ENCODE assay signal across 8 mouse cellular contexts in genomic region chr12:11436497-11437265, GRCm38 (mm10). TPM values are rescaled to one million over a fixed set of nuclear protein-coding genes. Genes with fewer than 3 reads are reported as not detected.
DNase-seq lines count a peak whose midpoint lies in the region; ATAC-seq and TF ChIP-seq lines count a peak whose summit lies in the region.

Gene Vsnl1, minus strand, starts transcription at chr12:11436613.

- intact Hi-C loops in heart, adult 2 months (cut with DNase I) = no loop called here

- WGBS in embryonic facial prominence, embryonic 11.5 days = 5% methylated on average over 34 of the region's 34 CpGs
- WGBS in heart, adult 2 months = 4% methylated on average over 34 of the region's 34 CpGs
- WGBS in limb, embryonic 10.5 days = 6% methylated on average over 34 of the region's 34 CpGs
- 2% methylated on average over 34 of the region's 34 CpGs for WGBS in midbrain, embryonic 15.5 days
- 3% methylated on average over 34 of the region's 34 CpGs for WGBS in stomach, postnatal 0 days

- no peaks in the 10 kb centered on the region for H3K79me2 ChIP-seq in heart, adult 2 months (replicated peaks; ENCODE audit: control insufficient read depth, insufficient read depth, low read length)

- no peaks in the 10 kb centered on the region for H3K9me3 ChIP-seq in embryonic facial prominence, embryonic 11.5 days (replicated peaks; ENCODE audit: control insufficient read depth, low read length)
- no peaks in the 10 kb centered on the region for H3K9me3 ChIP-seq in limb, embryonic 10.5 days (replicated peaks)
- no peaks in the 10 kb centered on the region for H3K9me3 ChIP-seq in midbrain, embryonic 15.5 days
- H3K9me3 ChIP-seq in stomach, postnatal 0 days (ENCODE audit: control insufficient read depth, low read length) = no peaks in the 10 kb centered on the region

- H3K4me1 ChIP-seq in embryonic facial prominence, embryonic 11.5 days (ENCODE audit: control insufficient read depth, insufficient read depth, low read length) = no peaks in the 10 kb centered on the region
- no peaks in the 10 kb centered on the region for H3K4me1 ChIP-seq in heart, adult 2 months (ENCODE audit: control insufficient read depth, insufficient read depth, low read length)
- H3K4me1 ChIP-seq in limb, embryonic 10.5 days = peaks cover 19% of the 10 kb centered on the region
- H3K4me1 ChIP-seq in midbrain, embryonic 15.5 days = peaks cover 8% of the 10 kb centered on the region
- no peaks in the 10 kb centered on the region for H3K4me1 ChIP-seq in stomach, postnatal 0 days (replicated peaks; ENCODE audit: control insufficient read depth, insufficient read depth)

- no peak within 1 kb of the TSS for H3K27ac ChIP-seq in embryonic facial prominence, embryonic 11.5 days (replicated peaks; ENCODE audit: low read depth, low read length)
- H3K27ac ChIP-seq in heart, adult 2 months = no peak within 1 kb of the TSS
- peak within 1 kb of the TSS; percentile 57 for H3K27ac ChIP-seq in limb, embryonic 10.5 days
- peak within 1 kb of the TSS; percentile 74 for H3K27ac ChIP-seq in midbrain, embryonic 15.5 days
- no peak within 1 kb of the TSS for H3K27ac ChIP-seq in stomach, postnatal 0 days (replicated peaks)

- no peak for TF ChIP-seq POLR2A in heart, adult 2 months (IDR thresholded peaks at IDR 0.05; ENCODE audit: insufficient read depth, low read depth, low read length)

- H3K4me3 ChIP-seq in embryonic facial prominence, embryonic 11.5 days (ENCODE audit: low read depth, low read length) = peak within 1 kb of the TSS; percentile 34
- peak within 1 kb of the TSS; percentile 34 for H3K4me3 ChIP-seq in heart, adult 2 months
- peak within 1 kb of the TSS; percentile 51 for H3K4me3 ChIP-seq in limb, embryonic 10.5 days
- peak within 1 kb of the TSS; percentile 55 for H3K4me3 ChIP-seq in midbrain, embryonic 15.5 days
- H3K4me3 ChIP-seq in stomach, postnatal 0 days (ENCODE audit: low read depth, low read length) = peak within 1 kb of the TSS; percentile 37

- H3K27me3 ChIP-seq in embryonic facial prominence, embryonic 11.5 days (ENCODE audit: control insufficient read depth, insufficient read depth, low read length) = 0 out of 2 replicates have a peak, but pooled peaks cover 2% of the 10 kb centered on the region
- H3K27me3 ChIP-seq in heart, adult 2 months (ENCODE audit: control insufficient read depth, insufficient read depth, low read length) = peaks cover 2% of the 10 kb centered on the region; the same call in 1 of the 2 replicates
- peaks cover 55% of the 10 kb centered on the region for H3K27me3 ChIP-seq in limb, embryonic 10.5 days (ENCODE audit: low read depth, poor library complexity, severe bottlenecking)
- H3K27me3 ChIP-seq in midbrain, embryonic 15.5 days (replicated peaks) = no peaks in the 10 kb centered on the region; the same call in 1 of the 2 replicates
- H3K27me3 ChIP-seq in stomach, postnatal 0 days (ENCODE audit: control insufficient read depth, insufficient read depth, low read length) = no peaks in the 10 kb centered on the region

- ATAC-seq in embryonic facial prominence, embryonic 11.5 days (replicated peaks; ENCODE audit: insufficient number of reproducible peaks, low FRiP score, low TSS enrichment, low read depth) = peak; percentile 96
- peak; percentile 98 for ATAC-seq in midbrain, embryonic 15.5 days (replicated peaks)
- ATAC-seq in stomach, postnatal 0 days (ENCODE audit: low FRiP score, low TSS enrichment) = peak; percentile 80; the same call in 1 of the 2 replicates

- peak within 1 kb of the TSS; percentile 37 for H3K9ac ChIP-seq in embryonic facial prominence, embryonic 11.5 days (replicated peaks; ENCODE audit: low read length)
- no peak within 1 kb of the TSS for H3K9ac ChIP-seq in heart, adult 2 months (ENCODE audit: low read depth, low read length)
- peak within 1 kb of the TSS; percentile 45 for H3K9ac ChIP-seq in midbrain, embryonic 15.5 days
- peak within 1 kb of the TSS; percentile 36; the same call in 1 of the 2 replicates for H3K9ac ChIP-seq in stomach, postnatal 0 days (ENCODE audit: low read length)

- peak; percentile 89 for DNase-seq in adrenal gland, postnatal 14 days
- peak; percentile 90 for DNase-seq in embryonic facial prominence, embryonic 11.5 days (ENCODE audit: low spot score)
- DNase-seq in heart, adult 2 months = peak; percentile 47 to 50
- peak; percentile 21 to 22 for DNase-seq in kidney, adult 8-10 months
- peak; percentile 84 for DNase-seq in limb, embryonic 10.5 days (ENCODE audit: low spot score)
- peak; percentile 59 for DNase-seq in stomach, postnatal 0 days (ENCODE audit: low spot score)
- DNase-seq in c-Kit-positive CD71-positive TER-119-positive erythroid progenitor cells, embryonic 14.5 days (ENCODE audit: low spot score) = no peak

- TF ChIP-seq CTCF in heart, adult 2 months (IDR thresholded peaks at IDR 0.05) = no peak
- no peak for TF ChIP-seq CTCF in stomach, postnatal 0 days (IDR thresholded peaks at IDR 0.05; ENCODE audit: low read depth)

- peak within 1 kb of the TSS; percentile 42 for H3K4me2 ChIP-seq in embryonic facial prominence, embryonic 11.5 days (ENCODE audit: low read depth, low read length)
- peak within 1 kb of the TSS; percentile 78 for H3K4me2 ChIP-seq in midbrain, embryonic 15.5 days
- H3K4me2 ChIP-seq in stomach, postnatal 0 days (replicated peaks; ENCODE audit: low read depth) = peak within 1 kb of the TSS; percentile 58

- TF ChIP-seq EP300 in heart, adult 2 months (IDR thresholded peaks at IDR 0.05; ENCODE audit: insufficient read depth, low read depth, low read length) = no peak
- no peak for TF ChIP-seq EP300 in stomach, postnatal 0 days (optimal IDR thresholded peaks at IDR 0.05)

- H3K36me3 ChIP-seq in embryonic facial prominence, embryonic 11.5 days (replicated peaks; ENCODE audit: control insufficient read depth, insufficient read depth, low read depth, low read length) = no peaks in the 10 kb centered on the region
- H3K36me3 ChIP-seq in heart, adult 2 months (ENCODE audit: control insufficient read depth, insufficient read depth, low read length) = no peaks in the 10 kb centered on the region
- H3K36me3 ChIP-seq in limb, embryonic 10.5 days = no peaks in the 10 kb centered on the region
- no peaks in the 10 kb centered on the region for H3K36me3 ChIP-seq in midbrain, embryonic 15.5 days (replicated peaks)
- no peaks in the 10 kb centered on the region for H3K36me3 ChIP-seq in stomach, postnatal 0 days (ENCODE audit: control insufficient read depth, insufficient read depth, low read length)

RNA-seq across cellular contexts. Expression of gene Vsnl1, which starts in this region (rescaled TPM):
- 22.6 and 27.6 TPM in 2 replicates for total RNA-seq in adrenal gland, postnatal 14 days (2021)
- polyA plus RNA-seq in embryonic facial prominence, embryonic 11.5 days (2014; fragmentation: Nextera tagmentation; extraction: Ambion mirVana) = 3.5 and 3.6 TPM in 2 replicates
- under 1 TPM; 0.57 TPM for total RNA-seq in heart, adult 2 months (2021)
- polyA plus RNA-seq in heart, adult 2 months (2012; rRNA removed) = 0.23 and 0.41 TPM in 2 replicates
- polyA plus RNA-seq in limb, embryonic 10.5 days (2016; fragmentation: Nextera tagmentation; extraction: Ambion mirVana) = 0.45 and 0.78 TPM in 2 replicates
- 64.5 and 70.1 TPM in 2 replicates for polyA plus RNA-seq in midbrain, embryonic 15.5 days (2015; fragmentation: Nextera tagmentation; extraction: Ambion mirVana)
- polyA plus RNA-seq in stomach, postnatal 0 days (2015; fragmentation: Nextera tagmentation; extraction: Ambion mirVana) = 0.65 and 0.72 TPM in 2 replicates

Comparison
In these comparisons a context has a peak if more than half of its experiments do, and no peak if none do; other contexts are left out.
1. RNA of gene Vsnl1 (total RNA-seq): 22.6 to 27.6 TPM in adrenal gland, postnatal 14 days; 0.57 TPM in heart, adult 2 months; every median in the first group is over 10 times any median in the second.
2. RNA of gene Vsnl1 (polyA plus RNA-seq): 64.5 to 70.1 TPM in midbrain, embryonic 15.5 days; 3.5 to 3.6 TPM in embryonic facial prominence, embryonic 11.5 days, 0.45 to 0.78 TPM in limb, embryonic 10.5 days, 0.65 to 0.72 TPM in stomach, postnatal 0 days and 0.23 to 0.41 TPM in heart, adult 2 months; every median in the first group is over 10 times any median in the second.
3. Peak in DNase-seq and H3K4me3 ChIP-seq in heart, adult 2 months; RNA of the gene not detected or under 1 TPM.
4. Peak in DNase-seq, H3K4me3 ChIP-seq and H3K27ac ChIP-seq in limb, embryonic 10.5 days; RNA of the gene not detected or under 1 TPM.
5. Peak in DNase-seq, ATAC-seq, H3K4me3 ChIP-seq, H3K9ac ChIP-seq and H3K4me2 ChIP-seq in stomach, postnatal 0 days; RNA of the gene not detected or under 1 TPM.
6. Peak in every context shown above with its lines, with median percentiles within 50 percentile points of each other: ATAC-seq, H3K4me2 ChIP-seq and H3K4me3 ChIP-seq.